Mouse (Mus musculus): ENCODE measurements at regions not wholly inside any gene's neighbourhood (a gene's known extent, or its start where the extent isn't known, plus 50 kb on each side); places are given as distances from the start of the nearest gene placed in this dataset.

DNA sequence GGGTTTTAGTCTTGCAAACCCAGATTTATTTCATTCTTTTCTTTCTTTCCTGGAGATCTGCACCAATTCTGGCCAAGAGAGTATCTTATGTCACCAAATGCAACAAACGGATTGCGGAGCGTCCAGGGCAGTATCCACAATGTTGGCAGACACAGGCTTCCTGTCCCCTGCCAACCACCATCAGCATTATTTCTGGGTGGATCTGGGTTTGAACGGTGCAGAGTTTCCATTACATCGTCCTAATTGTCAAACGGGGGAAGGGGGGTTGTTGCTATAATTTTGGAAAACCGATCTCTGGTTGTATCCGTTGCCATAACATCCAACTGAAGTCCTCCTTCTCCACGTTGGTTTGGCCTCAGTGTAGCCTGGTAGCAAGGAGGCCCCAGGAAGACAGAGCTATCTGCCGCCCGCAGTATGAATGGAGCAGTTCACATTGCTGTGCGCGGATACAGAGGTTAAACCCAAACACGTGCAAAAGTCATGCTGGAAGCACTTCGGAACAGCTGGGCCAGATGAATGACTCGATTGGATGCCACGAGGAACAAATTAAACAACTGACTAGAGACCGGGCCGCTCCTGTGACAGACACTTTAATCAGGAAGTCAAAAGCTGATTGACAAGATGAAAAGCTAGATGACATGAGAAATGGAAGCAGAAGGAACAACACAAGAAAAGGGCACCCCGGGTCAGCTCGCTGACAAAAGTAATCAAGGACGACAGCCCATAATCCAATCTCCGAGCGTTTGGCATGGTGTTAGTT is 404.5 kb downstream of the Etnk1 start:
- no peak overlapping the region for H3K27ac ChIP-seq (ENCODE audit: low read depth, low read length)
- no peaks in the 10 kb centered on the region for H3K9me3 ChIP-seq (ENCODE audit: control insufficient read depth, low read length)
- no peak overlapping the region for H3K4me3 ChIP-seq (ENCODE audit: low read depth, low read length)
- no peak overlapping the region for H3K9ac ChIP-seq (ENCODE audit: low read length)
- DNase-seq (ENCODE audit: low spot score), result no peak
- ATAC-seq (replicated peaks; ENCODE audit: low FRiP score), result no peak
- H3K36me3 ChIP-seq (ENCODE audit: control insufficient read depth, insufficient read depth, low read length), result no peaks in the 10 kb centered on the region
- H3K27me3 ChIP-seq (ENCODE audit: control insufficient read depth, insufficient read depth, low read length), result no peaks in the 10 kb centered on the region
- no peak overlapping the region for H3K4me2 ChIP-seq (ENCODE audit: low read depth, low read length, severe bottlenecking)
- H3K4me1 ChIP-seq (replicated peaks; ENCODE audit: control insufficient read depth, insufficient read depth, low read length), result no peaks in the 10 kb centered on the region
- 82% methylated on average over 24 of the region's 24 CpGs for WGBS

DNA sequence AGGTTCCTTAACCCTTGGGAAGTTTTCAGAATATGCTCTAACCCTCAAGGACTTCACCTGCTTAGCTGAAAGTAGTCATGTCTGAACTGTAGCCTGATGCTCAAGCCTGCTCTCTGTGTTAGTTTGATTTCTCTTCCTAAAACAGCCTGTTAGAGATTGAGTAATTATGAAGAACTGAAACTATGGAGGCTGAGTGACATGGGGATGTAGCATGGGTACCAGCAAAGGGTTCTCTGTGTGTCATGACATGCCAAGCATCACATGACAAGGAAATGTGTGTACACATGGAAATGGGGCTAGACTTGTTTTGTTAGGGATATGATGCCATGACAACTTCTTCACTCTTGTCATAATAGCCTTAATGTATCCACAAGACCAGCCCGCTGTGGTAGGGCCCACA is 412.2 kb downstream of the Etnk1 start:
- DNase-seq (ENCODE audit: low spot score), result no peak
- WGBS, result 94% methylated on average over 1 of the region's 1 CpGs
- Histone ChIP-seq H3K27ac (ENCODE audit: low read depth, low read length) (no peak overlapping the region), H3K36me3 (ENCODE audit: control insufficient read depth, insufficient read depth, low read length) (no peaks in the 10 kb centered on the region), H3K4me3 (ENCODE audit: low read depth, low read length) (no peak overlapping the region), H3K9me3 (ENCODE audit: control insufficient read depth, low read length) (no peaks in the 10 kb centered on the region), H3K4me1 (replicated peaks; ENCODE audit: control insufficient read depth, insufficient read depth, low read length) (no peaks in the 10 kb centered on the region), H3K9ac (ENCODE audit: low read length) (no peak overlapping the region), H3K27me3 (ENCODE audit: control insufficient read depth, insufficient read depth, low read length) (no peaks in the 10 kb centered on the region), H3K4me2 (ENCODE audit: low read depth, low read length, severe bottlenecking) (no peak overlapping the region)
- ATAC-seq (replicated peaks; ENCODE audit: low FRiP score), result no peak

DNA sequence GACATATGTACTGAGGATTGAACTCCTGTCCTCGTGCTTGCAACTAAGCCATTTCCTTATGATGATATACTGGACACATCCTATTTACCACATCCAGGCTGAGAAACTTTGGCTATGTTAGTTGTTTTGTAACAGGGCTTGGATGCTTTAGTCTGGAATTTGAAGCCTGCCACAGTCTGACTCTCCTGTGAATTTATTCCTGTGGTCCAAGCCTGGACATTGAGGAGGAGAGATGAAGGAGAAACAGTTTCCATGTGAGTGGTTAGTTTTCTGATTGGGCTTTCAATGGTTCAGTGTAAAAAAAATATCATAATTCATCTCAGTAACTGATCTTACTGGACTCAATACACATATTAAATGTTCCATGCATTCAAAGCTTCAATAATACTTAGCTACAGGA is 422.6 kb downstream of the Etnk1 start:
- Histone ChIP-seq H3K9me3 (ENCODE audit: control insufficient read depth, low read length) (no peaks in the 10 kb centered on the region), H3K4me1 (replicated peaks; ENCODE audit: control insufficient read depth, insufficient read depth, low read length) (no peaks in the 10 kb centered on the region), H3K4me3 (ENCODE audit: low read depth, low read length) (no peak overlapping the region), H3K27me3 (ENCODE audit: control insufficient read depth, insufficient read depth, low read length) (no peaks in the 10 kb centered on the region), H3K9ac (ENCODE audit: low read length) (no peak overlapping the region), H3K4me2 (ENCODE audit: low read depth, low read length, severe bottlenecking) (no peak overlapping the region), H3K27ac (ENCODE audit: low read depth, low read length) (no peak overlapping the region), H3K36me3 (ENCODE audit: control insufficient read depth, insufficient read depth, low read length) (no peaks in the 10 kb centered on the region)
- DNase-seq (ENCODE audit: low spot score) (no peak), ATAC-seq (replicated peaks; ENCODE audit: low FRiP score) (no peak)
- WGBS, result 79% methylated on average over 1 of the region's 1 CpGs

DNA sequence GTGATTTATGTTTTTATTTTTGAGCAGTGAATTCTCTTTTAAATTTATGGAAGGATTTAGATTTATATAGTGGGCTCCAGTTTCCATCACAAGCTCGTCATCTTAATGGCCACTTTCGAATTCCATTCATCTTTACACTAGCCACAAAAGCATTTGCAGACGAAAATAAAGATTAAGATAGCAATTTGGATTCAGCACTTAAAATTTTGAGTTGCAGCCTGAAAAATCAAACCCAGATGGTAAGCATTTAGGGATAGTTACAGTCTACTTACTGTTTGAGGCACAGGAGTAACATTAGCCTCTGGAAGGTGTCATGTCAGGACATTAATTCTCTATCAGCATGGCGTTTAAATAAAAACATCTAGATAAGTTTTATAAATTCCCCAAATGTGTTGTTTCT is 423.2 kb downstream of the Etnk1 start:
- H3K4me1 ChIP-seq (replicated peaks; ENCODE audit: control insufficient read depth, insufficient read depth, low read length), result no peaks in the 10 kb centered on the region
- H3K36me3 ChIP-seq (ENCODE audit: control insufficient read depth, insufficient read depth, low read length), result no peaks in the 10 kb centered on the region
- no peak overlapping the region for H3K4me2 ChIP-seq (ENCODE audit: low read depth, low read length, severe bottlenecking)
- H3K27ac ChIP-seq (ENCODE audit: low read depth, low read length), result no peak overlapping the region
- no peak overlapping the region for H3K4me3 ChIP-seq (ENCODE audit: low read depth, low read length)
- ATAC-seq (replicated peaks; ENCODE audit: low FRiP score), result no peak
- no peaks in the 10 kb centered on the region for H3K9me3 ChIP-seq (ENCODE audit: control insufficient read depth, low read length)
- 82% methylated on average over 4 of the region's 4 CpGs for WGBS
- DNase-seq (ENCODE audit: low spot score), result no peak
- no peaks in the 10 kb centered on the region for H3K27me3 ChIP-seq (ENCODE audit: control insufficient read depth, insufficient read depth, low read length)
- no peak overlapping the region for H3K9ac ChIP-seq (ENCODE audit: low read length)

DNA sequence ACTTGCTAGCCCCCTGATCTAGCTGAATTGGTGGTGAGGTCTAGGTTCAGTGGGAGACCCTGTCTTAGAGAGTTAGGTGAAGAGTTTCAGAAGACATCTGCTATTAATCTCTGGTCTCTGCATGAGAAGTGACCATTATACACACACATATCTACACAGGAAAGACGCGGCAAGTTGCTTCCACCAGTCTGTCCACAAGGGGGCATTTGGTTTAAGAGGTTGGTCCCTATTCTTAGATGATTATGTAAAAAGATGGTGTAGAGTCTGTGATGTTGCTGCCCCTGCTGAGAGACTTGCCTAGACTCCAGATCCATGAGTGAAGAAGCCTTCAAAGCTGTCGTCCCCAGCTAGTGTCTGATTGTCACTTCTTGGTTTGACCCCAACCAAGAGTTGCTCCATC is 425.5 kb downstream of the Etnk1 start:
- 86% methylated on average over 3 of the region's 3 CpGs for WGBS
- Histone ChIP-seq H3K4me1 (replicated peaks; ENCODE audit: control insufficient read depth, insufficient read depth, low read length) (no peaks in the 10 kb centered on the region), H3K4me3 (ENCODE audit: low read depth, low read length) (no peak overlapping the region), H3K36me3 (ENCODE audit: control insufficient read depth, insufficient read depth, low read length) (no peaks in the 10 kb centered on the region), H3K27ac (ENCODE audit: low read depth, low read length) (no peak overlapping the region), H3K9ac (ENCODE audit: low read length) (no peak overlapping the region), H3K4me2 (ENCODE audit: low read depth, low read length, severe bottlenecking) (no peak overlapping the region), H3K9me3 (ENCODE audit: control insufficient read depth, low read length) (no peaks in the 10 kb centered on the region), H3K27me3 (ENCODE audit: control insufficient read depth, insufficient read depth, low read length) (no peaks in the 10 kb centered on the region)
- DNase-seq (ENCODE audit: low spot score) (no peak), ATAC-seq (replicated peaks; ENCODE audit: low FRiP score) (no peak)

DNA sequence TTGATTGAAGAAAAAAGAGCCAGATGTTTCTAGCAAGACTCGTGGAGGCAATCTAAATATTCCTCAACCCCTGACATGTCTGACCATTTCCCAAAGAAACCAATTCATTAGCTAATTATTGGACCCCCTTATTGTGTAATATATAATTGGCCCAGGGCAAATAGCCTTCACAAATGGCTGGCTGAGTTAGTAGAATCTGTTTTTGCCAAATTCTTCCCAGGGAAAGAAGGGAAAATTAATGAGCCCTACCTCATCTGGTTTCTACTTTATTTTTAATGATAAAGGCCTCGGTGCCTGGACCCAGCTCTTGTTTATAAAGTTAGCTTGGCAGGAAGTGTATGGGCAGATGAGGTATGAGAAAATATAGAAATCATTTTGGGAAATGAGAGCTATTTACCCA is 428.5 kb downstream of the Etnk1 start:
- WGBS, result 47% methylated on average over 2 of the region's 2 CpGs
- Histone ChIP-seq H3K9me3 (ENCODE audit: control insufficient read depth, low read length) (no peaks in the 10 kb centered on the region), H3K27me3 (ENCODE audit: control insufficient read depth, insufficient read depth, low read length) (no peaks in the 10 kb centered on the region), H3K4me3 (ENCODE audit: low read depth, low read length) (no peak overlapping the region), H3K4me1 (replicated peaks; ENCODE audit: control insufficient read depth, insufficient read depth, low read length) (no peaks in the 10 kb centered on the region), H3K27ac (ENCODE audit: low read depth, low read length) (no peak overlapping the region), H3K36me3 (ENCODE audit: control insufficient read depth, insufficient read depth, low read length) (no peaks in the 10 kb centered on the region), H3K4me2 (ENCODE audit: low read depth, low read length, severe bottlenecking) (no peak overlapping the region), H3K9ac (ENCODE audit: low read length) (no peak overlapping the region)
- no peak for ATAC-seq (replicated peaks; ENCODE audit: low FRiP score)
- DNase-seq (ENCODE audit: low spot score), result no peak

DNA sequence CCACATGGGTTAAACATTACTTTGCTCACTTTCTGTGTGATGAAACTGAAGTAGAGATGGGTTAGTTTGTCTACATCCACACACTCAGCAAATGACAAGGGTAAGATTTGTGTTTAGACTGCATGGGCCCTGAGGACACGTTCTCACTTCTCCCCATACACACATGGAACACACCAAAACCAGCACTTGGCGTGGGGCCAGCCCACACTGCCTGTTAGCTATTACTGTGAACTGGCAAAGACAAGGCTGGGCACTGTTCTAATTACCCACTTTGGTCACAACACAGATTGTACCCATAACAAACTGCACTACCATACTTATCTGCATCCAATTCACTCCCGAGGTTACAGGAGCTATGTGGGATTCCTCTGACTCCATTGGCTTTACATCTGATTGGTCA is 430.4 kb downstream of the Etnk1 start:
- no peak for ATAC-seq (replicated peaks; ENCODE audit: low FRiP score)
- Histone ChIP-seq H3K36me3 (ENCODE audit: control insufficient read depth, insufficient read depth, low read length) (no peaks in the 10 kb centered on the region), H3K4me1 (replicated peaks; ENCODE audit: control insufficient read depth, insufficient read depth, low read length) (no peaks in the 10 kb centered on the region), H3K27ac (ENCODE audit: low read depth, low read length) (no peak overlapping the region), H3K4me3 (ENCODE audit: low read depth, low read length) (no peak overlapping the region), H3K27me3 (ENCODE audit: control insufficient read depth, insufficient read depth, low read length) (no peaks in the 10 kb centered on the region), H3K4me2 (ENCODE audit: low read depth, low read length, severe bottlenecking) (no peak overlapping the region), H3K9me3 (ENCODE audit: control insufficient read depth, low read length) (no peaks in the 10 kb centered on the region), H3K9ac (ENCODE audit: low read length) (no peak overlapping the region)
- 84% methylated on average over 3 of the region's 3 CpGs for whole genome bisulfite sequencing
- DNase-seq (ENCODE audit: low spot score), result no peak

DNA sequence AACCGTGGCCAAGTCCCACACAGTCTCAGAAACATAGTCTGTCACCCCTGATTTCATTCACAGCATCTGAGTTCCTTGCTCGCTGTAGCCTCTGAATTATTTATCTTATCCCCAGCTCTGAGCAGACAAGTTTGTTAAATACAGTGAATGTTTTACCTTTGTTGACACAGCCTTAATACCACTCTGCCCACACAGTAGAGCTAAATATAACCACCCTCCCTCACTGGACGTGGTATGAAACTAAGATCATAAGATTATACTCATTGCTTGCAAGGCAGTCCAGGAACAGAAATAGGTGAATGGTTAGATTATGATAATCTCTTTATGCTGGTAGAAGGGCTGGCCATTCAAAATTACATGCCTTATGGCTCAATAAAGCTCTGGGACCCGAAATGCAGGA is 431.9 kb downstream of the Etnk1 start:
- ATAC-seq (replicated peaks; ENCODE audit: low FRiP score) (no peak), DNase-seq (ENCODE audit: low spot score) (no peak)
- H3K4me1 ChIP-seq (replicated peaks; ENCODE audit: control insufficient read depth, insufficient read depth, low read length), result no peaks in the 10 kb centered on the region
- H3K27ac ChIP-seq (ENCODE audit: low read depth, low read length), result no peak overlapping the region
- WGBS, result 82% methylated on average over 4 of the region's 4 CpGs
- no peak overlapping the region for H3K4me3 ChIP-seq (ENCODE audit: low read depth, low read length)
- H3K27me3 ChIP-seq (ENCODE audit: control insufficient read depth, insufficient read depth, low read length), result no peaks in the 10 kb centered on the region
- H3K9ac ChIP-seq (ENCODE audit: low read length), result no peak overlapping the region
- no peaks in the 10 kb centered on the region for H3K36me3 ChIP-seq (ENCODE audit: control insufficient read depth, insufficient read depth, low read length)
- no peaks in the 10 kb centered on the region for H3K9me3 ChIP-seq (ENCODE audit: control insufficient read depth, low read length)
- no peak overlapping the region for H3K4me2 ChIP-seq (ENCODE audit: low read depth, low read length, severe bottlenecking)

DNA sequence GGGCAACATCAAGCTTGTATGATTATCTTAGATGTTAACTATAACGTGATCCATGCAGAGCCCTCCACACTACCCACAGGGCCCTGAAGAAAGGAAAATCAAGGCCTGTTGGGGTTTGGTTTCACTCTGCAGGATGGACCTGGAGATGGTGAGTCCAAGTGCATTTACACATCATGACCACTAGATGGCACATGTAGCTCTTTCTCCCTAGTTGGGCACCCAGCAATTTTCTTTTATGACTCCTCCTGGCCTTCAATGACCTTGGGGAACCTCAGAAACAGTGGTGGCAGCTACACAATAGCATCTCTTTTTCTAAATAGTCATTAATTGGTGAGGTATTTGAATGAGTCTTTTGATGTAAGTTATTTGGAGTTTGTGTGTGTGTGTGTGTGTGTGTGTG is 442.1 kb downstream of the Etnk1 start:
- no peak overlapping the region for H3K9ac ChIP-seq (ENCODE audit: low read length)
- no peak overlapping the region for H3K4me3 ChIP-seq (ENCODE audit: low read depth, low read length)
- no peaks in the 10 kb centered on the region for H3K27me3 ChIP-seq (ENCODE audit: control insufficient read depth, insufficient read depth, low read length)
- H3K9me3 ChIP-seq (ENCODE audit: control insufficient read depth, low read length), result no peaks in the 10 kb centered on the region
- H3K4me2 ChIP-seq (ENCODE audit: low read depth, low read length, severe bottlenecking), result no peak overlapping the region
- WGBS, result 72% methylated on average over 1 of the region's 1 CpGs
- H3K27ac ChIP-seq (ENCODE audit: low read depth, low read length), result no peak overlapping the region
- no peaks in the 10 kb centered on the region for H3K4me1 ChIP-seq (replicated peaks; ENCODE audit: control insufficient read depth, insufficient read depth, low read length)
- H3K36me3 ChIP-seq (ENCODE audit: control insufficient read depth, insufficient read depth, low read length), result no peaks in the 10 kb centered on the region
- ATAC-seq (replicated peaks; ENCODE audit: low FRiP score) (peak; percentile 39), DNase-seq (ENCODE audit: low spot score) (peak; percentile 39)

All from forebrain, embryonic 11.5 days (tissue).